Mouse (Mus musculus) midbrain, embryonic 14.5 days (tissue): ENCODE measurements around the gene Enox1. TPM values are rescaled to one million over a fixed set of nuclear protein-coding genes. Genes with fewer than 3 reads are reported as not detected.

ENCODE experiments used
- ATAC-seq: fragments of 200-750 bp; cut with Nextera tagmentation; 2 replicates; pipeline ENCODE4 v1.8.0; 2017; ENCODE audit warnings: moderate number of reproducible peaks, moderate library complexity; ENCODE audit not compliant: low FRiP score, low TSS enrichment
- DNase-seq: peaks from one replicate; pipeline ENCODE4 v3.0.0-alpha.2; 2015
- H3K27ac ChIP-seq: fragments of 300-500 bp; sonication (generic); replicated peaks from 2 replicates; pipeline ENCODE4 v1.5.1; 2014; ENCODE audit warnings: mild to moderate bottlenecking, low read depth, low read length, moderate library complexity
- H3K27me3 ChIP-seq: fragments of 300-500 bp; sonication (generic); 2 replicates; pipeline ENCODE4 v1.6.1; 2014; ENCODE audit warnings: low read length, control low read depth, mixed read lengths; ENCODE audit not compliant: control insufficient read depth, insufficient read depth
- H3K36me3 ChIP-seq: fragments of 300-500 bp; sonication (generic); 2 replicates; pipeline ENCODE4 v1.6.1; 2014; ENCODE audit warnings: low read length, control low read depth; ENCODE audit not compliant: control insufficient read depth, insufficient read depth
- H3K4me1 ChIP-seq: fragments of 300-500 bp; sonication (generic); 2 replicates; pipeline ENCODE4 v1.6.1; 2014; ENCODE audit warnings: mild to moderate bottlenecking, antibody characterized with exemption, low read length, control low read depth; ENCODE audit not compliant: control insufficient read depth, insufficient read depth
- H3K4me2 ChIP-seq: fragments of 300-500 bp; sonication (generic); 2 replicates; pipeline ENCODE4 v1.6.1; 2014; ENCODE audit warnings: mild to moderate bottlenecking, low read length, moderate library complexity
- H3K4me3 ChIP-seq: fragments of 300-500 bp; sonication (generic); replicated peaks from 2 replicates; pipeline ENCODE4 v1.5.1; 2014; ENCODE audit warnings: low read depth, low read length
- H3K9ac ChIP-seq: fragments of 300-500 bp; sonication (generic); replicated peaks from 2 replicates; pipeline ENCODE4 v1.6.1; 2014; ENCODE audit warnings: mild to moderate bottlenecking, low read length, moderate library complexity
- H3K9me3 ChIP-seq: fragments of 300-500 bp; sonication (generic); 2 replicates; pipeline ENCODE4 v1.6.1; 2016; ENCODE audit warnings: low read length, control low read depth, mixed read lengths; ENCODE audit not compliant: control insufficient read depth
- WGBS: fragments of 180-500 bp; shearing (Covaris S2); extraction: QIAGEN DNeasy Blood & Tissue Kit; methylation state at CpG from one replicate; pipeline ENCODE4 v1.1.7; 2014; 5-methylcytosine and 5-hydroxymethylcytosine counted together
- polyA plus RNA-seq: library from polyadenylated mRNA; unstranded; fragments of >200 nt; fragmentation: Nextera tagmentation; extraction: Ambion mirVana; gene quantifications from 2 replicates; pipeline ENCODE4 v1.2.1, GENCODE M21; 2014

Enox1 gene
- polyA plus RNA-seq, 1 experiment from 2014 or later = 39.5 TPM

DNA sequence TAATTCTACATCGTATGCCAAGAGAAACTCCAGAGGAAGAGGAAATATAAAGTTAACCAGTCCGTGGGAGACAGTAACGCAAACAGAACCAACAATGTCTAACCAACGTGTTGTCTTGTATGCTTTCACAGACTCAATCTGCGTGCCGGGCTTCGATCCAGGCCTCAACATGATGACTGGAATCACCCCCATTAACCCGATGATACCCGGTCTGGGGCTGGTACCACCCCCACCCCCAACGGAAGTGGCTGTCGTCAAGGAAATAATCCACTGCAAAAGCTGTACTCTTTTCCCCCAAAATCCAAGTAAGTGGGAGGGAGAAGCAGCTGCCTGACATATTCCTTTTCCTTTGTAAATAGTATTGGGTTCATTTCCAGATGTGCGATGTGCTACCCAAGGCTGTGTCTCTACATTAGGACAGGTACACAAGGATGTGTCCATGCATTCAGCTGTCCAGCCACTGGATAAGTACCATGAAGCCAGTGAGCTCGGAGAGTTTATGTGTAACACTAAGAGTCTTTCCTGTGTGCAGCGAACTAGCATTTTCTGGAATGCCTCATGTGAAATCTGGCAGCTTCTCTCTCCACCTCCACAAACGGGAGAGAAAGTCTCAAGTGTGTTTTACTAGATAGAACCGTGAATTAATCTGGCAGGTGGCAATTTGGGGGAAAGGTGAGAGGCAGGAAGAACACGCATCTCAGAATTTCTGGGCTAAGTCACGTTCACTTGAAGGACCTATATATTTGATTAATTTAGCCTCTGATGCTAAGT is 421.1 kb downstream of the Enox1 start:
- Histone ChIP-seq H3K9me3 (no peaks in the 10 kb centered on the region), H3K4me1 (peaks cover 19% of the 10 kb centered on the region), H3K27me3 (no peaks in the 10 kb centered on the region), H3K4me3 (no peak overlapping the region), H3K27ac (no peak overlapping the region), H3K9ac (no peak overlapping the region), H3K36me3 (no peaks in the 10 kb centered on the region), H3K4me2 (no peak overlapping the region)
- 85% methylated on average over 18 of the region's 18 CpGs for WGBS
- ATAC-seq (no peak), DNase-seq (no peak)

DNA sequence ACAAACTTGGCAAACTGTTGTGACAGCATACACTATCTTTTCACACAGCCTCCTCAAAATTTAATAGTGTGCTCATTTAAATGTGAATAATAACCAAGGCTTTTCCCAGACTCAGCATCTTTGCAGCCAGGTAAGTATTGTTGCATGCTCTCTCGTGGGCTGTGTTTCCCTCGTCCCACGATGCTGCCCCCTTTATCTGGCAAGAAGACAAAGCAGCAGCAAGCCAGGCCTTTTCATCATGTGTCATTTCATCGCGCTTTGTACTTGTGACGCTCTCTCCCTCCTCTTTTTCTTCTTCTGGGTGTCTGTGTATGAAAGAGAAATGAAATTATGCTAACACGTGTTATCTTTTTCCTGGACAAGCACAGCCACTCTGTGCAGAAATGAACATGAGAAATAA is 421.8 kb downstream of the Enox1 start:
- H3K36me3 ChIP-seq = no peaks in the 10 kb centered on the region

DNA sequence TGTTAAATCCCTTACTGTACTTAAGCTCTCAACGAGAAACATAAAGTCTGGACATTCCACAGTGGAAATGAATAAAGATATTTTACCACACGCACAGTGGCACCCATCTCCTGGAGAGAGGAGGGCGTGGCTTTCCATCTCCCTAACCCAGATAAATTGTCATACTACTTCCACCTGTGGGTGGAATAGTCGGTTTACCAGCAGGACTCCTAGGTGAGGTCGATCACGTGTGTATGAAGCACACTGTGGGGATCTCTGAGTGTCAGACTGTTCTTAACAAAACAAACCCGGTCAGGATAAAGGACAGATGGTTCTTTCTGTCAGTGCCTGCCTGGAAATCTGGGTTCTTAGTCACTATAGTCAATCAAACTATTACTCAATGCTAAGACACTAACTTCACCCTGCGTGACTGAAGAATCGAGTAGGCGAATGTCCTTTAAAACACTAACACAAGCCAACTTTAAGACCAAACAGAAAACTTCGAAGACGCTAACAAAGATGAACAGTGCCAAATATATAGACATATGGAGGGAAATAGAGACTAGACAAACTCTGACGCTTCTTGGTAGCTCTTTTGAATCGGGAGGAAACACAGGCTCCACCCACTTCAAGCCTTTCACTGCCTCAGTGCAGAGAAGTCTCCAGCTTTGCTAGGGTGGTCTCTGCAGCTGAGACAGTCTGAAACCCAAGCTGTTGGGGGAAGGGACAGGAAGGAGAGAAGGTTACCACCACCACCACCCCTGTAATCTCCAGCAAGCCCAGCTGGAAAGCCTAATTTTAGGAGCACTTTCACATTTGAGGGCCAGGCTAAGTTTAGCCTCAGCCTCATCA is 423.8 kb downstream of the Enox1 start:
- Histone ChIP-seq H3K4me1 (peaks cover 13% of the 10 kb centered on the region), H3K9me3 (no peaks in the 10 kb centered on the region), H3K9ac (no peak overlapping the region), H3K27me3 (no peaks in the 10 kb centered on the region), H3K36me3 (no peaks in the 10 kb centered on the region), H3K27ac (no peak overlapping the region), H3K4me3 (no peak overlapping the region), H3K4me2 (no peak overlapping the region)
- no peak for DNase-seq
- ATAC-seq = no peak
- 73% methylated on average over 14 of the region's 14 CpGs for WGBS

More for the DNA sequence above, 421.8 kb downstream of the Enox1 start:
- DNase-seq = peak; percentile 59
- no peaks in the 10 kb centered on the region for H3K27me3 ChIP-seq
- H3K4me3 ChIP-seq = no peak overlapping the region
- H3K9me3 ChIP-seq = no peaks in the 10 kb centered on the region
- 25% methylated on average over 7 of the region's 7 CpGs for WGBS
- H3K9ac ChIP-seq = no peak overlapping the region
- H3K4me2 ChIP-seq = no peak overlapping the region
- peaks cover 19% of the 10 kb centered on the region for H3K4me1 ChIP-seq
- no peak for ATAC-seq
- H3K27ac ChIP-seq = peak overlapping the region; percentile 62; the same call in 1 of the 2 replicates

DNA sequence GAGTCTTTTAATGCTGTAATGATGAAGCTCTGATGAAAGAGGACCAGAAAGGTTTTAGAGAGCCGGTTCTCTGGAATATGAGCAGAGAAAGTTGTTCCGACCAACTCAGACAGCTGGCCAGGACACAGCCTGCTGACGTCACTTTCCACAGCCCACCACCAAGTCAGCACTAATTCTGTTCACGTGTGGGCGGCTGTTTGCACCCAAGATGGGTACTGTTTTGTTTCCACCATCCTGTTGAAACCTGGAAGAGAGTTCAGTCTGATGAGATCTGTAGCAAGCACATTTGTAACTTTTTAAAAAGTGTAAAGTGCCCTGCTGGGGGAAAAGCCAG is 424.3 kb downstream of the Enox1 start:
- no peak overlapping the region for H3K4me3 ChIP-seq
- H3K27ac ChIP-seq = no peak overlapping the region
- H3K4me2 ChIP-seq = no peak overlapping the region
- no peak for ATAC-seq
- no peaks in the 10 kb centered on the region for H3K27me3 ChIP-seq
- peaks cover 13% of the 10 kb centered on the region for H3K4me1 ChIP-seq
- H3K9me3 ChIP-seq = no peaks in the 10 kb centered on the region
- DNase-seq = no peak
- 52% methylated on average over 5 of the region's 5 CpGs for WGBS
- H3K9ac ChIP-seq = no peak overlapping the region
- no peaks in the 10 kb centered on the region for H3K36me3 ChIP-seq

DNA sequence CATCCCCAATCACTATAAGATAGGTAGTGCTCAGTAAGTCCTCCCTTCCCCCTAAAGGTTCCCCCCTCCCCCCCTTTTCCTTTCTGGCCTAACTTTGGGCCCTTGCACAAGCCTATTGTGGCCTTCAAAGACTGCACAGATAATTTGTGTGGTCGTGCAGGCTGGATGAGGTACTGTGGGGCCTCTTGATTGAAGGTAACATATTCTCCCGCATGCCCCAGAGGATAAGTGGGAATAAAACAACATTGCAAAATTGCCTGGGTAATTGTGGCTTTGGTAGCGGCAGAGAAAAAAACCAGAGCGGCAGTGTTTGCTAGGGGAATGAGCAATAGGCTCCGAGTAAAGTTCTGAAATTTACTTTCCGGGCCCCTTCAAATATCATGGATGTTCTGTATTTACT is 425.1 kb downstream of the Enox1 start:
- Histone ChIP-seq H3K27ac (no peak overlapping the region), H3K9ac (no peak overlapping the region), H3K36me3 (no peaks in the 10 kb centered on the region), H3K4me3 (no peak overlapping the region), H3K4me2 (no peak overlapping the region), H3K27me3 (no peaks in the 10 kb centered on the region), H3K9me3 (no peaks in the 10 kb centered on the region), H3K4me1 (peaks cover 13% of the 10 kb centered on the region)
- no peak for ATAC-seq
- WGBS = 59% methylated on average over 6 of the region's 6 CpGs
- DNase-seq = no peak

DNA sequence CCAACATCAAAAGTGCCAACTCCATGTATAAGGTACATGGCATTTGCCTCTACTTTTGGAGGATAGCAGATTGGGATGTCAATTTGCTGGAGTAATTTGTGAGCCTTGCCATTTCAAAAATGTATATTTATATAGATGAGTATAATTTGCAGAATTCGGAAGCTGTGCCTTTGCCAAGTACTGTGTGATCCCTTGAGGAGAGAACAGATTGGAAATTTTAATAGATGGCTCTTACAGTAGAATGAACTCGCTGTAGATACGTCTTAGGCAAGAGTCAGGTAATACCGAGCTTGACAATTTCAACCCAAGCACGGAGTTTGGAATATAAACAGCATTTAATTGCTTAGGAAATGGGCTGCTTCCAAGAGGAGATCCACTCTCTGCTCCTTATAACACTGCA is 427.9 kb downstream of the Enox1 start:
- WGBS = 90% methylated on average over 5 of the region's 5 CpGs
- ATAC-seq = no peak

DNA sequence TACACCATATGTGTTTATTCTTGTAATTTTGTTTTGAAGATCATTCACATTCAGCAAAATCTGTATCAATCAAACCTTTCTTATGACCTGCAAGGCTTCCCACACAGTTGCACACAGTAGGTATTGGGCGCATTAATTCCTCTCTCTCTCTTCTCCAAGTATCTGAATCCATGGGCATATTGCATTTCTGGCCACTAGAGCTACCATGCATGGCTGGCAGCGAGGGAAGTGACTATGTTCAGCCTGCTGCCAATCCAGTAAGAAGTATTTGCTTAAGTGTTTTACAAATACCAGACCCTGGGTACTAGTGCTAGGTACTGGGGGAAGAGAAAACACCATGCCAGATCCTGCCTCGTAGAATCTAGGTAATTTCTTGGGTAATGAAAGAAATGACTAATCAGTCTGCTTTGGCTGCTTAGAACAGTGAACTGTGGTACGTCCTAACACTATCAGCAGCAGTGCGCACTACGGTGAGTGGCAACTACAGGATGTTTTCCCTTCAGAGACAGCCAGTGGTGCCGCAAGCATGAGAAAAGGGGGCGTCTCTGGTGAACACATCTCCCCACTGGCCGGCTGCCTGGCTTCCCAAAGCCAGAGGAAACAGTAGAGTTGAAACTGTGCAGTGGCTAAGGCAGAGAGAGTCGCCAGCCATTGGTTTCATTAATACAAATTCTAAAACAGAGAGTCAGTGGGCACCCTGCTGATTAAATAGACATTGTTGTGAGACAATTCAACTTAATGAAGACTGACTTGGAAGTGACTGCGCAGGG is 428.7 kb downstream of the Enox1 start:
- H3K4me1 ChIP-seq = no peaks in the 10 kb centered on the region
- DNase-seq (no peak), ATAC-seq (no peak)
- H3K4me3 ChIP-seq = no peak overlapping the region
- WGBS = 81% methylated on average over 11 of the region's 11 CpGs
- H3K27ac ChIP-seq = no peak overlapping the region
- H3K9me3 ChIP-seq = no peaks in the 10 kb centered on the region
- H3K9ac ChIP-seq = no peak overlapping the region
- H3K4me2 ChIP-seq = no peak overlapping the region
- H3K27me3 ChIP-seq = no peaks in the 10 kb centered on the region
- H3K36me3 ChIP-seq = no peaks in the 10 kb centered on the region

More for the DNA sequence above, 427.9 kb downstream of the Enox1 start:
- no peak overlapping the region for H3K4me3 ChIP-seq
- 0 out of 2 replicates have a peak, but pooled peaks cover under 1% of the 10 kb centered on the region for H3K4me1 ChIP-seq
- no peak overlapping the region for H3K9ac ChIP-seq
- DNase-seq = no peak
- no peaks in the 10 kb centered on the region for H3K36me3 ChIP-seq
- no peaks in the 10 kb centered on the region for H3K9me3 ChIP-seq
- H3K4me2 ChIP-seq = no peak overlapping the region
- H3K27me3 ChIP-seq = no peaks in the 10 kb centered on the region
- H3K27ac ChIP-seq = no peak overlapping the region

DNA sequence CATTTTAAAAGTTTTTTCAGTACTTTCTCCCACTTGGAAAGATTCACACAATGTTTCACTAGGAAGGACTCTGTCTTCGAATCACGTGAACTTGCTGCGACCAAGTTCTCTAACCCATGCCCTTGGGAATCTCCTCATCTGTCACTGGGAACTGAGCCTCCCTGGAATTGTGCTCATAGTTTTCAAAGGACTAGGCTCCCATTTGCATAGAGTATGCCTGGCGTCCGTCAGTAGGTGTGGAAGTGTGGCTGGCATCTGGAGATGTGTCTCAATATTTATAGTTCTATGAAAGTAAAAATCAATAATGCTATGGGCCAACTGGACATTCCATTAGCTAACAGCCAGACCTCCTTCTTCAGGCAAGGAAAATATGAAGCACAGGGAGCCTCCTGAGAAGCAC is 429.5 kb downstream of the Enox1 start:
- no peak for ATAC-seq

More for the DNA sequence above, 429.5 kb downstream of the Enox1 start:
- Histone ChIP-seq H3K4me2 (no peak overlapping the region), H3K36me3 (no peaks in the 10 kb centered on the region), H3K9ac (no peak overlapping the region), H3K4me1 (no peaks in the 10 kb centered on the region), H3K27ac (no peak overlapping the region), H3K27me3 (no peaks in the 10 kb centered on the region), H3K9me3 (no peaks in the 10 kb centered on the region), H3K4me3 (no peak overlapping the region)
- no peak for DNase-seq
- WGBS = 78% methylated on average over 5 of the region's 5 CpGs
